Mouse (Mus musculus): ENCODE measurements at regions not wholly inside any gene's neighbourhood (a gene's known extent, or its start where the extent isn't known, plus 50 kb on each side); places are given as distances from the start of the nearest gene placed in this dataset.
"Not testable (repeated sequence)": the region's sequence is repeated elsewhere in the genome, so short reads cannot be mapped to it uniquely, and the experiment has no call there.

- DNase-seq, result peak; percentile 0
Measured at GRCm38 (mm10) chrX:170735786-170736185, 63.3 kb downstream of the Asmt start.

GRCm38 (mm10) chrX:170753507-170754256 lies 81.2 kb downstream of the Asmt start:
- DNase-seq, result not testable (repeated sequence)
